ENCODE assay signal across 21 mouse cellular contexts in the genomic region with DNA sequence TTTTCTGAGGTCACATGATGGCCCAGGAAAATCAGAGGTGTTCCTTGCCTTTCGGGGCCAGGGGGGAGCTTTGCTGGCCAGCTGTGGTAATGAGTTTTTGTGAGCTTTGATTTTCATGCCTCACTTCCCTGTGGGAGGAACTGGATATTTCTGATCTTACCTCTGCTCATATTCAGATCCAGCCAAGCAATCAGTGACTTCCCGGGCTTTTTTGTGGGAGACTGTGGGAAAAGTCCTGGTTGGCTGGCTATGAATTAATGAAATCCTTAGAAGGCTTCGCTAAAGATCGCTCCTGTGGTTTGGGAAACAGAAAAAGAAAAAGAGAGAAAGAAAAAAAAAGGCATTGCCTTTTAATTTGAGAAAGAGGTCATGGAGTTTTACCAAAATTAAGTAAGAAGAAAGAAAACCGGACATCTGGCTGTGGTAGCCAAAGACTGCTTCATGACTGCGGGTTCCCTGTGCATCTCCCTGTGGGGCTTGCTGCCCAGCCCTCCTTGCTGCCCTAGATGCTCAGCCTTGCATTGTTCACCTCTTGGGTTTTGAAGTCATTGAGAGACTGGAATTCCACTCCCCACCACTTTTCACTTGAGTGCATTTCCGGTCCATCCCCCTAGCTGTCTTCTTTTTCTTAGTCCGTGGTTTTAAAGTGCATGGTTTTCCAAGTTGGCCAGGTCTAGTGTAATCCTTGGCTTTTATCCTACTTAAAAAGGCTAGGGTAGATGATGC. TPM values are rescaled to one million over a fixed set of nuclear protein-coding genes. Genes with fewer than 3 reads are reported as not detected.
DNase-seq lines count a peak whose midpoint lies in the region; ATAC-seq and TF ChIP-seq lines count a peak whose summit lies in the region.
"Had no signal": no experiment of that assay in that cellular context is flagged by ENCODE, and none has a peak within 500 bp of the region (broad histone marks: within the 10 kb centered on the region; RNA-seq: fewer than 3 reads in every experiment).

No protein-coding gene starts in this region.

- ATAC-seq in midbrain, embryonic 11.5 days (ENCODE audit: low FRiP score), result no peak
- no peak for ATAC-seq in midbrain, postnatal 0 days (ENCODE audit: low FRiP score)
- no peak for ATAC-seq in embryonic facial prominence, embryonic 11.5 days (replicated peaks; ENCODE audit: insufficient number of reproducible peaks, low FRiP score, low TSS enrichment, low read depth)

- no peak for TF ChIP-seq POLR2A in myocyte (IDR thresholded peaks at IDR 0.05; ENCODE audit: insufficient read length, low read depth)

- H3K36me3 ChIP-seq in midbrain, embryonic 11.5 days (ENCODE audit: control insufficient read depth, insufficient read depth, low read length), result no peaks in the 10 kb centered on the region
- peaks cover 7% of the 10 kb centered on the region; the same call in 1 of the 2 replicates for H3K36me3 ChIP-seq in midbrain, postnatal 0 days (ENCODE audit: insufficient read depth, low read length)
- H3K36me3 ChIP-seq in embryonic facial prominence, embryonic 11.5 days (replicated peaks; ENCODE audit: control insufficient read depth, insufficient read depth, low read depth, low read length), result no peaks in the 10 kb centered on the region
- no peaks in the 10 kb centered on the region for H3K36me3 ChIP-seq in myocyte (ENCODE audit: control insufficient read depth, insufficient read depth)

- no peaks in the 10 kb centered on the region for H3K9me3 ChIP-seq in midbrain, embryonic 11.5 days (ENCODE audit: control insufficient read depth, low read length)
- H3K9me3 ChIP-seq in midbrain, postnatal 0 days (ENCODE audit: low read length), result no peaks in the 10 kb centered on the region
- H3K9me3 ChIP-seq in embryonic facial prominence, embryonic 11.5 days (replicated peaks; ENCODE audit: control insufficient read depth, low read length), result no peaks in the 10 kb centered on the region

- H3K4me2 ChIP-seq in midbrain, embryonic 11.5 days, result no peak overlapping the region
- H3K4me2 ChIP-seq in midbrain, postnatal 0 days (ENCODE audit: low read depth, low read length, poor library complexity, severe bottlenecking), result no peak overlapping the region
- no peak overlapping the region for H3K4me2 ChIP-seq in embryonic facial prominence, embryonic 11.5 days (ENCODE audit: low read depth, low read length)
- H3K4me2 ChIP-seq in myocyte (ENCODE audit: low read depth), result peak overlapping the region; percentile 14
- H3K4me2 ChIP-seq: lung, embryonic 14.5 days had no signal

- intact Hi-C loops in gastrocnemius, adult 2 months (cut with DNase I), result no loop called here

- WGBS in midbrain, embryonic 11.5 days, result 7% methylated on average over 8 of the region's 8 CpGs
- 36% methylated on average over 8 of the region's 8 CpGs for WGBS in midbrain, postnatal 0 days
- 25% methylated on average over 8 of the region's 8 CpGs for WGBS in embryonic facial prominence, embryonic 11.5 days

- H3K9ac ChIP-seq in midbrain, embryonic 11.5 days (ENCODE audit: low read length), result peak overlapping the region; percentile 16; the same call in 1 of the 2 replicates
- no peak overlapping the region for H3K9ac ChIP-seq in midbrain, postnatal 0 days (replicated peaks; ENCODE audit: low read length, poor library complexity, severe bottlenecking)
- H3K9ac ChIP-seq in embryonic facial prominence, embryonic 11.5 days (replicated peaks; ENCODE audit: low read length), result no peak overlapping the region
- H3K9ac ChIP-seq: lung, embryonic 14.5 days had no signal

- DNase-seq in gastrocnemius, adult 2 months, result no peak
- no peak for DNase-seq in gastrocnemius, postnatal 10 days
- peak; percentile 89 for DNase-seq in midbrain, embryonic 11.5 days (ENCODE audit: low spot score, missing footprints)
- DNase-seq in midbrain, postnatal 0 days (ENCODE audit: low spot score), result no peak
- DNase-seq in embryonic facial prominence, embryonic 11.5 days (ENCODE audit: low spot score), result peak; percentile 45
- no peak for DNase-seq in MN1 (ENCODE audit: low spot score)
- DNase-seq in cerebellum, postnatal 25 days, result no peak
- DNase-seq: cerebellum, adult 11-12 months; heart, adult 18-20 months; heart, postnatal 14 days; lung, embryonic 14.5 days; right cerebral cortex, postnatal 4 days; thymus, postnatal 14 days had no signal

- no peak for TF ChIP-seq CTCF in gastrocnemius, adult 2 months (IDR thresholded peaks at IDR 0.05)
- TF ChIP-seq CTCF in midbrain, postnatal 0 days (IDR thresholded peaks at IDR 0.05), result no peak

- H3K27ac ChIP-seq in gastrocnemius, adult 2 months, result peak overlapping the region; percentile 31; the same call in 1 of the 2 replicates
- peak overlapping the region; percentile 83; the same call in 1 of the 2 replicates for H3K27ac ChIP-seq in midbrain, embryonic 11.5 days (ENCODE audit: low read depth, low read length)
- H3K27ac ChIP-seq in midbrain, postnatal 0 days (ENCODE audit: low read depth, low read length), result no peak overlapping the region
- peak overlapping the region; percentile 54; the same call in 1 of the 2 replicates for H3K27ac ChIP-seq in embryonic facial prominence, embryonic 11.5 days (replicated peaks; ENCODE audit: low read depth, low read length)
- H3K27ac ChIP-seq: left cerebral cortex, adult 2 months had no signal

- H3ac ChIP-seq in myocyte (ENCODE audit: control insufficient read depth, insufficient read length), result no peak overlapping the region

- peaks cover 9% of the 10 kb centered on the region for H3K27me3 ChIP-seq in midbrain, embryonic 11.5 days (ENCODE audit: control insufficient read depth, insufficient read depth, low read length)
- no peaks in the 10 kb centered on the region; the same call in 1 of the 2 replicates for H3K27me3 ChIP-seq in midbrain, postnatal 0 days (ENCODE audit: insufficient read depth, low read length)
- no peaks in the 10 kb centered on the region for H3K27me3 ChIP-seq in embryonic facial prominence, embryonic 11.5 days (ENCODE audit: control insufficient read depth, insufficient read depth, low read length)
- H3K27me3 ChIP-seq in myocyte (ENCODE audit: control insufficient read depth, insufficient read depth, insufficient read length), result no peaks in the 10 kb centered on the region

- H3K79me2 ChIP-seq in myocyte (ENCODE audit: control insufficient read depth, insufficient read depth), result peaks cover 3% of the 10 kb centered on the region

- H3K4me3 ChIP-seq in gastrocnemius, adult 2 months, result no peak overlapping the region
- no peak overlapping the region for H3K4me3 ChIP-seq in midbrain, embryonic 11.5 days (ENCODE audit: low read depth, low read length)
- no peak overlapping the region for H3K4me3 ChIP-seq in midbrain, postnatal 0 days (ENCODE audit: low read depth, low read length)
- no peak overlapping the region for H3K4me3 ChIP-seq in embryonic facial prominence, embryonic 11.5 days (ENCODE audit: low read depth, low read length)
- H3K4me3 ChIP-seq in myocyte, result no peak overlapping the region
- H3K4me3 ChIP-seq: left cerebral cortex, adult 2 months had no signal

- H3K4me1 ChIP-seq in midbrain, embryonic 11.5 days (ENCODE audit: control insufficient read depth, insufficient read depth, low read length), result peaks cover 61% of the 10 kb centered on the region
- peaks cover 8% of the 10 kb centered on the region for H3K4me1 ChIP-seq in midbrain, postnatal 0 days (ENCODE audit: insufficient read depth, low read length)
- peaks cover 25% of the 10 kb centered on the region for H3K4me1 ChIP-seq in embryonic facial prominence, embryonic 11.5 days (ENCODE audit: control insufficient read depth, insufficient read depth, low read length)

TF ChIP-seq in myocyte, 11 proteins besides CTCF, POLR2A, EP300 and RAD21:
- no peak for TF ChIP-seq TCF3 (IDR thresholded peaks at IDR 0.05; ENCODE audit: insufficient read length, low read depth)
- no peak for TF ChIP-seq MYOG (IDR thresholded peaks at IDR 0.05; ENCODE audit: control insufficient read depth in 1 of 3, insufficient read depth in 1 of 3, insufficient read length in 2 of 3, low read depth in 2 of 3)
- no peak for TF ChIP-seq SRF (IDR thresholded peaks at IDR 0.05; ENCODE audit: control insufficient read depth, insufficient read length, low read depth)
- TF ChIP-seq MAX (IDR thresholded peaks at IDR 0.05; ENCODE audit: low read depth), result no peak
- no peak for TF ChIP-seq TCF12 (IDR thresholded peaks at IDR 0.05; ENCODE audit: insufficient read depth, poor library complexity, severe bottlenecking)
- no peak for TF ChIP-seq MYOD1 (IDR thresholded peaks at IDR 0.05; ENCODE audit: control insufficient read depth in 1 of 3, insufficient read length in 2 of 3, low read depth in 2 of 3)
- TF ChIP-seq E2F4 (IDR thresholded peaks at IDR 0.05; ENCODE audit: insufficient read depth), result no peak
- no peak for TF ChIP-seq CEBPB (IDR thresholded peaks at IDR 0.05; ENCODE audit: insufficient read depth, poor library complexity, severe bottlenecking)
- no peak for TF ChIP-seq POLR2AphosphoS2 (IDR thresholded peaks at IDR 0.05; ENCODE audit: insufficient read length, low read depth)
- TF ChIP-seq USF1 (IDR thresholded peaks at IDR 0.05; ENCODE audit: low read depth), result no peak
- TF ChIP-seq REST (IDR thresholded peaks at IDR 0.05; ENCODE audit: insufficient read depth, insufficient read length), result no peak

RNA-seq across cellular contexts. Expression of gene Il17rd, which starts 9.7 kb away (rescaled TPM):
- 1 to 10 TPM; 2.1 to 3.0 TPM for total RNA-seq in gastrocnemius, adult 2 months (2021)
- total RNA-seq in gastrocnemius, postnatal 10 days (2021), result 1 to 10 TPM; 6.5 to 7.1 TPM
- polyA plus RNA-seq in midbrain, embryonic 11.5 days (2014; fragmentation: Nextera tagmentation; extraction: Ambion mirVana), result 3.3 and 4.7 TPM in 2 replicates
- 9.1 TPM in 2 replicates for total RNA-seq in midbrain, postnatal 0 days (2014; rRNA removed)
- 1.2 and 1.5 TPM in 2 replicates for polyA plus RNA-seq in midbrain, postnatal 0 days (2015; fragmentation: Nextera tagmentation; extraction: Ambion mirVana)
- polyA plus RNA-seq in embryonic facial prominence, embryonic 11.5 days (2014; fragmentation: Nextera tagmentation; extraction: Ambion mirVana), result 6.7 and 6.9 TPM in 2 replicates
- polyA plus RNA-seq in myocyte (2012; fragmentation: generic; extraction: Trizol), result 1.9 TPM
- total RNA-seq: common myeloid progenitor, adult 5-6 weeks had no signal

RNA-seq across cellular contexts. Expression of gene Hesx1, which starts 54.2 kb away (rescaled TPM):
- not detected for total RNA-seq in gastrocnemius, adult 2 months (2021)
- total RNA-seq in gastrocnemius, postnatal 10 days (2021), result not detected
- 0.39 TPM in 1 of 2 replicates, not detected in the other for polyA plus RNA-seq in midbrain, embryonic 11.5 days (2014; fragmentation: Nextera tagmentation; extraction: Ambion mirVana)
- 0.88 TPM in 1 of 2 replicates, not detected in the other for total RNA-seq in midbrain, postnatal 0 days (2014; rRNA removed)
- polyA plus RNA-seq in midbrain, postnatal 0 days (2015; fragmentation: Nextera tagmentation; extraction: Ambion mirVana), result 0.16 and 0.40 TPM in 2 replicates
- 1.4 and 3.4 TPM in 2 replicates for polyA plus RNA-seq in embryonic facial prominence, embryonic 11.5 days (2014; fragmentation: Nextera tagmentation; extraction: Ambion mirVana)
- not detected for polyA plus RNA-seq in myocyte (2012; fragmentation: generic; extraction: Trizol)
- total RNA-seq: heart, adult 18-20 months; heart, postnatal 14 days; layer of hippocampus, adult 18-20 months; left cerebral cortex, adult 2 months; liver, adult 2 months; MEL had no signal
- polyA plus RNA-seq: liver, adult 2 months; lung, embryonic 14.5 days; neural tube, embryonic 11.5 days; stomach, embryonic 14.5 days had no signal

Comparison
In these comparisons a context has a peak if more than half of its experiments do, and no peak if none do; other contexts are left out.
1. DNase-seq: peak in midbrain, embryonic 11.5 days (single experiment) and embryonic facial prominence, embryonic 11.5 days (single experiment); none in gastrocnemius, adult 2 months (single experiment), gastrocnemius, postnatal 10 days (single experiment), midbrain, postnatal 0 days (single experiment), MN1 (single experiment) and cerebellum, postnatal 25 days (0 of 2).